Mouse (Mus musculus): ENCODE data around the gene Ccdc77. TPM values are rescaled to one million over a fixed set of nuclear protein-coding genes. Genes with fewer than 3 reads are reported as not detected.

The Ccdc77 gene
- polyA plus RNA-seq, 1 experiment from 2014 or later, result 8.6 TPM

- Histone ChIP-seq H3K36me3 (ENCODE audit: insufficient read depth, low read length) (no peaks in the 10 kb centered on the region), H3K4me3 (ENCODE audit: low read depth, low read length) (no peak overlapping the region), H3K4me2 (replicated peaks; ENCODE audit: low read depth, low read length) (no peak overlapping the region), H3K27me3 (replicated peaks; ENCODE audit: insufficient read depth, low read length) (peaks cover 9% of the 10 kb centered on the region; the same call in 1 of the 2 replicates), H3K9me3 (ENCODE audit: low read length) (no peaks in the 10 kb centered on the region), H3K27ac (ENCODE audit: low read length) (no peak overlapping the region), H3K9ac (replicated peaks; ENCODE audit: low read depth) (no peak overlapping the region), H3K4me1 (ENCODE audit: insufficient read depth, low read depth, low read length) (no peaks in the 10 kb centered on the region)
- 77% methylated on average over 4 of the region's 4 CpGs for WGBS
- DNase-seq (ENCODE audit: low spot score), result no peak
- TF ChIP-seq EP300 (IDR thresholded peaks at IDR 0.05) (no peak), CTCF (IDR thresholded peaks at IDR 0.05) (no peak)
- no peak for ATAC-seq
Observed at GRCm38 (mm10) chr6:120289430-120289829, 74.7 kb downstream of the Ccdc77 start.

- Histone ChIP-seq H3K4me3 (ENCODE audit: low read depth, low read length) (no peak overlapping the region), H3K36me3 (ENCODE audit: insufficient read depth, low read length) (no peaks in the 10 kb centered on the region), H3K9ac (replicated peaks; ENCODE audit: low read depth) (no peak overlapping the region), H3K27me3 (replicated peaks; ENCODE audit: insufficient read depth, low read length) (0 out of 2 replicates have a peak, but pooled peaks cover 3% of the 10 kb centered on the region), H3K9me3 (ENCODE audit: low read length) (no peaks in the 10 kb centered on the region), H3K4me2 (replicated peaks; ENCODE audit: low read depth, low read length) (no peak overlapping the region), H3K27ac (ENCODE audit: low read length) (no peak overlapping the region), H3K4me1 (ENCODE audit: insufficient read depth, low read depth, low read length) (no peaks in the 10 kb centered on the region)
- ATAC-seq (no peak), DNase-seq (ENCODE audit: low spot score) (no peak)
- 29% methylated on average over 7 of the region's 7 CpGs for WGBS
- TF ChIP-seq EP300 (IDR thresholded peaks at IDR 0.05) (no peak), CTCF (IDR thresholded peaks at IDR 0.05) (no peak)
Observed at GRCm38 (mm10) chr6:120288541-120288940, 75.6 kb downstream of the Ccdc77 start.

GRCm38 (mm10) chr6:120287279-120287678, 76.9 kb downstream of the Ccdc77 start:
- no peak for ATAC-seq
- 91% methylated on average over 9 of the region's 9 CpGs for WGBS

GRCm38 (mm10) chr6:120276874-120277449, 87.2 kb downstream of the Ccdc77 start:
- TF ChIP-seq CTCF (IDR thresholded peaks at IDR 0.05), result no peak
- TF ChIP-seq EP300 (IDR thresholded peaks at IDR 0.05), result no peak
- Histone ChIP-seq H3K4me1 (ENCODE audit: insufficient read depth, low read depth, low read length) (no peaks in the 10 kb centered on the region), H3K4me3 (ENCODE audit: low read depth, low read length) (no peak overlapping the region), H3K9me3 (ENCODE audit: low read length) (no peaks in the 10 kb centered on the region), H3K4me2 (replicated peaks; ENCODE audit: low read depth, low read length) (no peak overlapping the region), H3K27me3 (replicated peaks; ENCODE audit: insufficient read depth, low read length) (no peaks in the 10 kb centered on the region), H3K27ac (ENCODE audit: low read length) (no peak overlapping the region), H3K9ac (replicated peaks; ENCODE audit: low read depth) (no peak overlapping the region), H3K36me3 (ENCODE audit: insufficient read depth, low read length) (no peaks in the 10 kb centered on the region)
- DNase-seq (ENCODE audit: low spot score) (no peak), ATAC-seq (no peak)
- 56% methylated on average over 7 of the region's 7 CpGs for WGBS

More at GRCm38 (mm10) chr6:120287279-120287678, 76.9 kb downstream of the Ccdc77 start:
- Histone ChIP-seq H3K9me3 (ENCODE audit: low read length) (no peaks in the 10 kb centered on the region), H3K4me1 (ENCODE audit: insufficient read depth, low read depth, low read length) (no peaks in the 10 kb centered on the region), H3K4me2 (replicated peaks; ENCODE audit: low read depth, low read length) (no peak overlapping the region), H3K27me3 (replicated peaks; ENCODE audit: insufficient read depth, low read length) (no peaks in the 10 kb centered on the region), H3K4me3 (ENCODE audit: low read depth, low read length) (no peak overlapping the region), H3K36me3 (ENCODE audit: insufficient read depth, low read length) (no peaks in the 10 kb centered on the region), H3K27ac (ENCODE audit: low read length) (no peak overlapping the region), H3K9ac (replicated peaks; ENCODE audit: low read depth) (no peak overlapping the region)
- TF ChIP-seq EP300 (IDR thresholded peaks at IDR 0.05) (no peak), CTCF (IDR thresholded peaks at IDR 0.05) (no peak)
- DNase-seq (ENCODE audit: low spot score), result no peak

- WGBS, result 34% methylated on average over 6 of the region's 6 CpGs
- no peak for DNase-seq (ENCODE audit: low spot score)
- H3K27ac ChIP-seq (ENCODE audit: low read length), result no peak overlapping the region
- no peak overlapping the region for H3K4me2 ChIP-seq (replicated peaks; ENCODE audit: low read depth, low read length)
- no peak overlapping the region for H3K9ac ChIP-seq (replicated peaks; ENCODE audit: low read depth)
- H3K27me3 ChIP-seq (replicated peaks; ENCODE audit: insufficient read depth, low read length), result no peaks in the 10 kb centered on the region
- no peaks in the 10 kb centered on the region for H3K36me3 ChIP-seq (ENCODE audit: insufficient read depth, low read length)
- no peaks in the 10 kb centered on the region for H3K4me1 ChIP-seq (ENCODE audit: insufficient read depth, low read depth, low read length)
- no peak overlapping the region for H3K4me3 ChIP-seq (ENCODE audit: low read depth, low read length)
- ATAC-seq, result peak; percentile 52
- TF ChIP-seq CTCF (IDR thresholded peaks at IDR 0.05) (no peak), EP300 (IDR thresholded peaks at IDR 0.05) (no peak)
- H3K9me3 ChIP-seq (ENCODE audit: low read length), result no peaks in the 10 kb centered on the region
Observed at GRCm38 (mm10) chr6:120275301-120275700, 88.9 kb downstream of the Ccdc77 start.

GRCm38 (mm10) chr6:120274887-120275286, 89.3 kb downstream of the Ccdc77 start:
- peak; percentile 28; the same call in 1 of the 2 replicates for ATAC-seq
- Histone ChIP-seq H3K27me3 (replicated peaks; ENCODE audit: insufficient read depth, low read length) (no peaks in the 10 kb centered on the region), H3K9ac (replicated peaks; ENCODE audit: low read depth) (no peak overlapping the region), H3K4me2 (replicated peaks; ENCODE audit: low read depth, low read length) (no peak overlapping the region), H3K4me1 (ENCODE audit: insufficient read depth, low read depth, low read length) (no peaks in the 10 kb centered on the region), H3K27ac (ENCODE audit: low read length) (no peak overlapping the region), H3K4me3 (ENCODE audit: low read depth, low read length) (no peak overlapping the region), H3K36me3 (ENCODE audit: insufficient read depth, low read length) (no peaks in the 10 kb centered on the region), H3K9me3 (ENCODE audit: low read length) (no peaks in the 10 kb centered on the region)
- TF ChIP-seq CTCF (IDR thresholded peaks at IDR 0.05) (no peak), EP300 (IDR thresholded peaks at IDR 0.05) (no peak)
- DNase-seq (ENCODE audit: low spot score), result peak; percentile 22
- 37% methylated on average over 4 of the region's 4 CpGs for WGBS

Other genes with a start within 250 kb of the Ccdc77 start
- gene D330020A13Rik, start 70.0 kb downstream of the Ccdc77 start, polyA plus RNA-seq (2015; fragmentation: Nextera tagmentation; extraction: Ambion mirVana), result not detected in 2 replicates
- 0.04 TPM in 1 of 2 replicates, not detected in the other for gene B4galnt3, start 69.8 kb downstream of the Ccdc77 start, polyA plus RNA-seq (2015; fragmentation: Nextera tagmentation; extraction: Ambion mirVana)
- gene Kdm5a, start 250 bp downstream of the Ccdc77 start, polyA plus RNA-seq (2015; fragmentation: Nextera tagmentation; extraction: Ambion mirVana), result 32.7 and 35.3 TPM in 2 replicates
- gene Il17ra, start 98.9 kb upstream of the Ccdc77 start, polyA plus RNA-seq (2015; fragmentation: Nextera tagmentation; extraction: Ambion mirVana), result 9.5 and 10.5 TPM in 2 replicates
- 0.52 and 0.58 TPM in 2 replicates for gene Tmem121b, start 129.4 kb upstream of the Ccdc77 start, polyA plus RNA-seq (2015; fragmentation: Nextera tagmentation; extraction: Ambion mirVana)
- gene Hdhd5, start 166.9 kb upstream of the Ccdc77 start, polyA plus RNA-seq (2015; fragmentation: Nextera tagmentation; extraction: Ambion mirVana), result 10.1 and 10.5 TPM in 2 replicates

All from lung, postnatal 0 days (tissue).